Mouse (Mus musculus) embryonic facial prominence, embryonic 15.5 days (tissue): ENCODE measurements around the gene Lax1. TPM values are rescaled to one million over a fixed set of nuclear protein-coding genes. Genes with fewer than 3 reads are reported as not detected.

Source experiments
- ATAC-seq: fragments of 200-750 bp; cut with Nextera tagmentation; 2 replicates; pipeline ENCODE4 v1.8.0; 2017; ENCODE audit warnings: low read depth, moderate TSS enrichment; ENCODE audit not compliant: insufficient number of reproducible peaks, low FRiP score, low TSS enrichment
- H3K27ac ChIP-seq: fragments of 300-500 bp; sonication (generic); replicated peaks from 2 replicates; pipeline ENCODE4 v1.5.1; 2015; ENCODE audit warnings: mild to moderate bottlenecking, inconsistent platforms
- H3K27me3 ChIP-seq: fragments of 300-500 bp; sonication (generic); 2 replicates; pipeline ENCODE4 v1.6.1; 2015; ENCODE audit warnings: inconsistent platforms
- H3K36me3 ChIP-seq: fragments of 300-500 bp; sonication (generic); 2 replicates; pipeline ENCODE4 v1.6.1; 2015; ENCODE audit warnings: mild to moderate bottlenecking, inconsistent platforms
- H3K4me1 ChIP-seq: fragments of 300-500 bp; sonication (generic); 2 replicates; pipeline ENCODE4 v1.6.1; 2015; ENCODE audit warnings: inconsistent platforms
- H3K4me2 ChIP-seq: fragments of 300-500 bp; sonication (generic); replicated peaks from 2 replicates; pipeline ENCODE4 v1.6.1; 2015; ENCODE audit warnings: mild to moderate bottlenecking, inconsistent platforms
- H3K4me3 ChIP-seq: fragments of 300-500 bp; sonication (generic); replicated peaks from 2 replicates; pipeline ENCODE4 v1.5.1; 2015; ENCODE audit warnings: mild to moderate bottlenecking, inconsistent platforms
- H3K9ac ChIP-seq: fragments of 300-500 bp; sonication (generic); 2 replicates; pipeline ENCODE4 v1.6.1; 2015; ENCODE audit warnings: inconsistent platforms
- H3K9me3 ChIP-seq: fragments of 300-500 bp; sonication (generic); replicated peaks from 2 replicates; pipeline ENCODE4 v1.6.1; 2016; ENCODE audit warnings: inconsistent platforms
- WGBS: fragments of 180-500 bp; shearing (Covaris S2); methylation state at CpG from one replicate; pipeline ENCODE4 v1.1.7; 2015; 5-methylcytosine and 5-hydroxymethylcytosine counted together
- polyA plus RNA-seq: library from polyadenylated mRNA; unstranded; fragments of >200 nt; fragmentation: Nextera tagmentation; extraction: Ambion mirVana; gene quantifications from 2 replicates; pipeline ENCODE4 v1.2.1, GENCODE M21; 2015

Gene Lax1
- 0.45 and 0.53 TPM in 2 replicates for polyA plus RNA-seq

- Histone ChIP-seq H3K4me3 (no peak within 1 kb of the TSS), H3K4me1 (peaks cover 20% of the 10 kb centered on the region), H3K4me2 (no peak within 1 kb of the TSS), H3K36me3 (no peaks in the 10 kb centered on the region), H3K27ac (no peak within 1 kb of the TSS), H3K9ac (no peak within 1 kb of the TSS), H3K9me3 (no peaks in the 10 kb centered on the region), H3K27me3 (no peaks in the 10 kb centered on the region)
- 9% methylated on average over 6 of the region's 6 CpGs for WGBS
- ATAC-seq, result no peak
Observed at GRCm38 (mm10) chr1:133689897-133690296, at the start of gene Lax1. Lax1 (minus strand) TSS chr1:133690108.

DNA sequence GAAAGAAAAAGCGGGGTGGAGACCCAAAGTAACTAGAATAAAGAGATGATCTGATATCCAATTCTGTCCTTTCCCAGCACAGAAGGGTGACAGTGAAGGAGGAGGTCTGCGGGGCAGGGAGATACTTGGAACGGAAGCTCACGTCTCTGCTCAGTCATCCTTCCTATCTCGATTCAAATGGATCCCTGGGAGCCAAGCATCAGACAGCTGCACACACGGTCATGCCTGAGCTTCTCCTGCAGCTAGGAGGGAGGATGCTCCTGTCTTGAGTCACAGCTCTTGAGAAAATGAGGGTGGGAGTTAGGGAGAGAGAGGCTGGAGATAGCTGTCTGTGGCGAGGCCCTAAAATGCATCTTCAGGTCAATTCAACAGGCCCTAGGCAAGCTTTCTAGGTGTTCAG, 46.8 kb upstream of the Lax1 start:
- peaks cover 28% of the 10 kb centered on the region for H3K4me1 ChIP-seq
- H3K9me3 ChIP-seq, result no peaks in the 10 kb centered on the region
- H3K4me3 ChIP-seq, result no peak overlapping the region
- 66% methylated on average over 7 of the region's 7 CpGs for WGBS
- ATAC-seq, result 0 out of 2 replicates have a peak, but pooled peaks have one; percentile 1
- H3K27me3 ChIP-seq, result no peaks in the 10 kb centered on the region
- H3K27ac ChIP-seq, result no peak overlapping the region
- H3K9ac ChIP-seq, result no peak overlapping the region
- peaks cover 27% of the 10 kb centered on the region for H3K36me3 ChIP-seq
- H3K4me2 ChIP-seq, result no peak overlapping the region

DNA sequence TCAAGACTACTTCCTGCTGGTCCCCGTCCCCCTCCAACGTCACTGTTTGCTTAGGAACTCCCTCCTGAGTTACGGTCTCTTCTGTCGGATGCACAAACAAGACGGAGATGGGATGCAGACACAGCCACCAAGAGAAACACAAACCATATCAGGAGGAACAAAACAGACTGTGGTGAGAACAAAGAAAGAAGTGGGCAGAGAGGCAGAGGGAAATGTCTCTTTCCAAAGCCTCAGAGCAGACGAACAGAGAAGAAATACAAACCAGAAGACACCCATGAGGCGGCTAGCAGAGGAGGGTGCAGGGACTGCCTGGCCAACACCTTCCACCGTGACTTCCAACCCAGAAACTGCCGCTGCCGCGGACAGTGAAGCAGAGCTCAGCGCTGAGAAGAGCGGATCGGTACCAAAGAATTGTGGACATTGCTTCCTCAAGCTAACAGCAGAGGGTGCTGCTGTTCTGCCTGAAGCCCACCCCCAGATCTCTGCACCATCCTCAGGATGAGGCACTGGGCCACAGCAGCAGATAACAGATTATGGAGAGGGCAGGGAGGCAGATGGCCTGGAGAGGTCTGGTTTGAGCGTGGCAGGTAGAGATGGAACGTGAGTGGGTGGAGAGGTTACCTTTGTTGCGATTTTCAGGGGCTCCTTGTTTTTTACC, 46.2 kb upstream of the Lax1 start:
- peaks cover 23% of the 10 kb centered on the region for H3K4me1 ChIP-seq

GRCm38 (mm10) chr1:133732814-133733213, 42.9 kb upstream of the Lax1 start:
- Histone ChIP-seq H3K4me3 (no peak overlapping the region), H3K4me2 (no peak overlapping the region), H3K27ac (no peak overlapping the region), H3K27me3 (no peaks in the 10 kb centered on the region), H3K9ac (no peak overlapping the region), H3K9me3 (no peaks in the 10 kb centered on the region), H3K36me3 (peaks cover 51% of the 10 kb centered on the region), H3K4me1 (peaks cover 19% of the 10 kb centered on the region)
- ATAC-seq, result no peak
- 34% methylated on average over 11 of the region's 11 CpGs for WGBS

More for the DNA sequence above, 46.2 kb upstream of the Lax1 start:
- no peaks in the 10 kb centered on the region for H3K27me3 ChIP-seq
- no peak overlapping the region for H3K9ac ChIP-seq
- peak; percentile 82 for ATAC-seq
- no peaks in the 10 kb centered on the region for H3K9me3 ChIP-seq
- H3K4me3 ChIP-seq, result peak overlapping the region; percentile 32
- peak overlapping the region; percentile 43 for H3K4me2 ChIP-seq
- no peak overlapping the region for H3K27ac ChIP-seq
- WGBS, result 15% methylated on average over 17 of the region's 17 CpGs
- peaks cover 30% of the 10 kb centered on the region for H3K36me3 ChIP-seq

DNA sequence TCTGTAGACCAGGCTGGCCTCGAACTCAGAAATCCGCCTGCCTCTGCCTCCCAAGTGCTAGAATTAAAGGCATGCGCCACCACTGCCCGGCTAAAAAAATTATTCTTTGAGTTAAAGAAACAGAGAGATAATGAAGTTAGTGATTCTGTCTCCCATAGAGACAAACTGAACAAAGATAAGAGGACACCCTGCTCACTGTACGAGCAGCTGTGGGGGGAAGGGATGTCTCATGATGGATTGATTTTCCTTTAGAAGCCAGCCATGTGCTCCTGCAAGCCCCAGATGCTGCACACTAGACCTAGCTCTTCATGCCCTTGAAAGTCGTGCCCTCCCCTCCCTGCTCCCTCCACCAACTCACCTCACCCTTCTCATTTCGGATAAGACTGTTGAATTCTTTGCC, 38.4 kb upstream of the Lax1 start:
- Histone ChIP-seq H3K36me3 (peaks cover 57% of the 10 kb centered on the region), H3K9ac (no peak overlapping the region), H3K4me3 (no peak overlapping the region), H3K4me1 (peaks cover 6% of the 10 kb centered on the region; the same call in 1 of the 2 replicates), H3K27me3 (no peaks in the 10 kb centered on the region), H3K9me3 (no peaks in the 10 kb centered on the region), H3K27ac (no peak overlapping the region), H3K4me2 (no peak overlapping the region)
- WGBS, result 82% methylated on average over 7 of the region's 7 CpGs
- ATAC-seq, result no peak

DNA sequence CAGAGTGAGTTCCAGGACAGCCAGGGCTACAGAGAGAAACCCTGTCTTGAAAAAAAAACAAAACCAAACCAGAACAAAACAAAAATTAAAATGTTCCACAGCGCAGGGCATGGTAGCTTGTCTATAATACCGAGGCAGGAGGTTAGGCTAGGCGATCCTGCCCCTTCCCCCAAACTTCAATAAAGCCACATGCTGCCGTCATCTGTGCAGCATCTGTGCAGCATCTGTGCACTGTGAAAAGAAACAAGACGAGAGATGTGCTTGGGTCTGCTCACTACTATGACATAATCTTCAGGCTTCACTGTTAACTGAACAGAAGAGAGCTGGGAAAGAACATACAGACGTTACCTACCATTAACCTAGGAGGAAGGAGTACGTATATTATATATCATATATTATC, 30.4 kb upstream of the Lax1 start:
- Histone ChIP-seq H3K9me3 (no peaks in the 10 kb centered on the region), H3K36me3 (peaks cover 20% of the 10 kb centered on the region)
- no peak for ATAC-seq

GRCm38 (mm10) chr1:133718786-133719185, 28.9 kb upstream of the Lax1 start:
- no peak overlapping the region for H3K9ac ChIP-seq
- H3K9me3 ChIP-seq, result no peaks in the 10 kb centered on the region
- H3K4me3 ChIP-seq, result no peak overlapping the region
- no peak overlapping the region for H3K4me2 ChIP-seq
- H3K27me3 ChIP-seq, result no peaks in the 10 kb centered on the region
- H3K36me3 ChIP-seq, result peaks cover 23% of the 10 kb centered on the region
- H3K27ac ChIP-seq, result no peak overlapping the region
- WGBS, result 72% methylated on average over 8 of the region's 8 CpGs
- no peak for ATAC-seq
- peaks cover 4% of the 10 kb centered on the region; the same call in 1 of the 2 replicates for H3K4me1 ChIP-seq

More for the DNA sequence above, 30.4 kb upstream of the Lax1 start:
- 43% methylated on average over 7 of the region's 7 CpGs for WGBS
- Histone ChIP-seq H3K9ac (no peak overlapping the region), H3K4me2 (no peak overlapping the region), H3K27me3 (no peaks in the 10 kb centered on the region), H3K4me3 (no peak overlapping the region), H3K27ac (no peak overlapping the region), H3K4me1 (peaks cover 4% of the 10 kb centered on the region; the same call in 1 of the 2 replicates)

DNA sequence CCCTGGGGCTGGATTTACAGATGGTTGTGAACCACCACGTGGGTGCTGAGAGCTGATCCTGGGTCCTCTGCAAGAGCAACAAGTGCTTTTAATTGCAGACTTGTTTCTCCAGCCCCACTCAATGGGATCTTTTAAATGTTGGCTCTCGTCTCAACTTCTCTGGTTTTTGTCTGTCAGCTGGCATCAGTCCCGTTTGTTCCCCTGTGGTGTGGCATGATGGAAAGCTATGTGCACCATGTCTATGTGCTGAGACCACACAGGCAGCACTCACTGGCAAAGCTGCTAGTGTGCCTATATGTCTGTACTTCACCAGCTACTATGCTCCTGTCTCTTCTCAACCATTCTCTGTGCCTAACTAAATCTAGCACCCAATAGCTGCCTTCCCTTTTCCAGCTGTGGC, 28.4 kb upstream of the Lax1 start:
- H3K9me3 ChIP-seq, result no peaks in the 10 kb centered on the region
- H3K4me3 ChIP-seq, result no peak overlapping the region
- H3K27me3 ChIP-seq, result no peaks in the 10 kb centered on the region
- H3K4me1 ChIP-seq, result peaks cover 7% of the 10 kb centered on the region
- no peak overlapping the region for H3K9ac ChIP-seq
- no peak overlapping the region for H3K27ac ChIP-seq
- WGBS, result 61% methylated on average over 3 of the region's 3 CpGs
- peaks cover 23% of the 10 kb centered on the region for H3K36me3 ChIP-seq
- no peak for ATAC-seq
- H3K4me2 ChIP-seq, result no peak overlapping the region

- no peak overlapping the region for H3K4me3 ChIP-seq
- H3K4me2 ChIP-seq, result no peak overlapping the region
- no peaks in the 10 kb centered on the region for H3K27me3 ChIP-seq
- H3K27ac ChIP-seq, result no peak overlapping the region
- H3K9me3 ChIP-seq, result no peaks in the 10 kb centered on the region
- no peak overlapping the region for H3K9ac ChIP-seq
- WGBS, result 22% methylated on average over 7 of the region's 7 CpGs
- peaks cover 23% of the 10 kb centered on the region for H3K36me3 ChIP-seq
- peaks cover 25% of the 10 kb centered on the region for H3K4me1 ChIP-seq
- ATAC-seq, result no peak
Observed at GRCm38 (mm10) chr1:133716464-133716863, 26.6 kb upstream of the Lax1 start.

- H3K9me3 ChIP-seq, result no peaks in the 10 kb centered on the region
- H3K27me3 ChIP-seq, result no peaks in the 10 kb centered on the region
- no peak overlapping the region for H3K27ac ChIP-seq
- ATAC-seq, result no peak
- H3K4me2 ChIP-seq, result no peak overlapping the region
- peaks cover 25% of the 10 kb centered on the region for H3K4me1 ChIP-seq
- 64% methylated on average over 1 of the region's 1 CpGs for WGBS
- H3K36me3 ChIP-seq, result peaks cover 23% of the 10 kb centered on the region
- H3K4me3 ChIP-seq, result no peak overlapping the region
- no peak overlapping the region for H3K9ac ChIP-seq
Observed at GRCm38 (mm10) chr1:133715191-133715590, 25.3 kb upstream of the Lax1 start.

- no peak for ATAC-seq
- Histone ChIP-seq H3K4me3 (no peak overlapping the region), H3K27ac (peak overlapping the region; percentile 51; the same call in 1 of the 2 replicates), H3K9ac (no peak overlapping the region), H3K9me3 (no peaks in the 10 kb centered on the region), H3K4me1 (peaks cover 21% of the 10 kb centered on the region), H3K4me2 (no peak overlapping the region), H3K27me3 (no peaks in the 10 kb centered on the region), H3K36me3 (peaks cover 23% of the 10 kb centered on the region)
- WGBS, result 43% methylated on average over 2 of the region's 2 CpGs
Observed at GRCm38 (mm10) chr1:133713009-133713370, 23.1 kb upstream of the Lax1 start.
